Mouse (Mus musculus): ENCODE measurements around the gene Wfdc18. TPM values are rescaled to one million over a fixed set of nuclear protein-coding genes. Genes with fewer than 3 reads are reported as not detected.

Gene Wfdc18
- polyA plus RNA-seq, 1 experiment, result not detected

DNA sequence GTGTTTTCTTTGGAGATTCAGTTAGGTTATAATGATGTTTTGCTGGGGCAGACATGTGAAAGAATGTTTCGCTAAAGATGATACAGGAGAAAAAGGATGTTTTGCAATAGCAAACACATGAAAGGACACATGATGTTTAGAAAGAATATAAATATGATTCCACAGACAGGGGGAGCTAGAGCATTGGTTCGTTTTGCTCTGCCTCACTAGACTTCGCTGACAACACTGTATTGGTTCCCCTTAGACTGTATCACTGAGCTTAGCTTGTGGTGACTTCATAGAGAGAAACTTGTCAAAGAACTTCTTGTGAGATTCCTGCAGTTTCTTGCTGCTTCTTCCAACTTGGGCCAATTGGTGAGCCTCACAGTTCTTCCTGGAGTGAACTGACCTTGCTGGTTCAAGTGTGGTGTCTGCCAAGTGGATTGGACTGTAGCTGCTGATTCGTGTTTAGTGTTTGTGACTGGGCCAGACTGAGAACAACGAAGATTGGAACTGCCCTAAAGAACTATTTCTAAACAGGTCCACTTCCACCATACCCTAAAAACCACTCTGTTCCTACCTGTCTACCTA is 24.3 kb downstream of the Wfdc18 start:
- H3K4me3 ChIP-seq (ENCODE audit: insufficient read depth, low read depth, low read length), result no peak overlapping the region
- no peaks in the 10 kb centered on the region for H3K4me1 ChIP-seq (ENCODE audit: control insufficient read depth, insufficient read depth, insufficient read length, low read length)

DNA sequence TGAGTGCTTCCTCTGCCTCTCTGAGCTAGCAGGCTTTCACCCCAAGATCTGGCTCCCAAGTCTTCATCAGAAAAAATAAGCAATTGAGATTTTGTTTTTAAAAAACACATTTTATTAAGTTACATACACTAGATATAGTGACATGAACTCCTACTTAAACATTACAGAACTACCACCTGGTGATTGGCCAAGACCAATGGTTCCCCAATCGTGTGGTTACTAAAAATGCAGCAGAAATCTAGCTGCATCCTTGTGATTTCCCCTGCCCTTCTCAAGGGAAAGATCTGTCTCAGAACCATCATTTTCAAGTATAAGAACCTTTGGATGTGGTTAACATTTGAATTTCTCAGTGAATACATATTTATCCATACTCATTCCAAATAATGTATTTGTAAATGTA is 25.4 kb downstream of the Wfdc18 start:
- H3K4me3 ChIP-seq (ENCODE audit: insufficient read depth, low read depth, low read length), result no peak overlapping the region
- H3K27ac ChIP-seq (replicated peaks; ENCODE audit: low read depth, low read length), result no peak overlapping the region
- no peaks in the 10 kb centered on the region for H3K4me1 ChIP-seq (ENCODE audit: control insufficient read depth, insufficient read depth, insufficient read length, low read length)

More for the DNA sequence above, 24.3 kb downstream of the Wfdc18 start:
- no peak overlapping the region for H3K27ac ChIP-seq (replicated peaks; ENCODE audit: low read depth, low read length)

- Histone ChIP-seq H3K4me3 (ENCODE audit: insufficient read depth, low read depth, low read length) (no peak overlapping the region), H3K4me1 (ENCODE audit: control insufficient read depth, insufficient read depth, insufficient read length, low read length) (no peaks in the 10 kb centered on the region), H3K27ac (replicated peaks; ENCODE audit: low read depth, low read length) (no peak overlapping the region)
These were observed 27.1 kb downstream of the Wfdc18 start for GRCm38 (mm10) chr11:83735881-83736280.

DNA sequence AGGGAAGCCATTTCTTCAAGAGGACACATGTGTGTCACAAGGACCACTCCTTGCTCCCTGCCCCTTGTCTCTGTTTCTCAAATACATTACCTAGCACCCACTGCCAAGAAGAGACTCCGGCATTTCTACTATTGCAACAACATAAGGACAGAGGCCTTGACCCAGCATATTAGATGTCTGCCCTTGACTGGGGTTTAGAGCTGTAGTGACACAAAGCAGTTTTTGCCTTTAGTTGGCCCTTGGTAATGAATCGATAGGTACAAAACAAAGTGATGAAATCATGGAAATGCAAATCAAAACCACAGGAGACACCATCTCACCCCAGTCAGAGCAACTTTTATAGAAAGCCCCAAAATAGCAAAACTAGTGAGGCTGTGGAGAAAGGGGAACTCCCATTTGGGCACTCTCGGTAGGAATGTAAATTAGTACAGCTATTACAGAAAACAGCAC is 28.3 kb downstream of the Wfdc18 start:
- no peak overlapping the region for H3K4me3 ChIP-seq (ENCODE audit: insufficient read depth, low read depth, low read length)
- H3K4me1 ChIP-seq (ENCODE audit: control insufficient read depth, insufficient read depth, insufficient read length, low read length), result no peaks in the 10 kb centered on the region
- H3K27ac ChIP-seq (replicated peaks; ENCODE audit: low read depth, low read length), result no peak overlapping the region

DNA sequence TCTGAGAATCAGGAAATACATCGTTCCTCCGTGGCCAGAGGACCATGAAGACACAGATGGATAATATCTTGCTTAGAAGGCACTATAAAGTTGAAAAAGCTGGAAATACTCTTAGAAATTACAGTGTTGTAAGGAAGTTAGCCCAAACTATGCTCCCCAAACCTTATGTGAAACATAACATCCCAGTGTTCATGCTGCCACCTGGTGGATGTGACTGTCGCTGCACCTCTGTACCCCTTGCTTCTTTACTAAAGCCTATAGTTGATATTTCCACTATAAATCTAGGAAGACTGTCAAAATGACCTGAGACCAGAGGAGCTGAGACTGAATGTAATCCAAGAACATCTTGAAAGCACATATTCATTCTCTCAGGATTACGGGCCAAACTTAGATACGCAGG is 30.4 kb downstream of the Wfdc18 start:
- H3K4me1 ChIP-seq (ENCODE audit: control insufficient read depth, insufficient read depth, insufficient read length, low read length), result no peaks in the 10 kb centered on the region
- no peak overlapping the region for H3K27ac ChIP-seq (replicated peaks; ENCODE audit: low read depth, low read length)
- no peak overlapping the region for H3K4me3 ChIP-seq (ENCODE audit: insufficient read depth, low read depth, low read length)

DNA sequence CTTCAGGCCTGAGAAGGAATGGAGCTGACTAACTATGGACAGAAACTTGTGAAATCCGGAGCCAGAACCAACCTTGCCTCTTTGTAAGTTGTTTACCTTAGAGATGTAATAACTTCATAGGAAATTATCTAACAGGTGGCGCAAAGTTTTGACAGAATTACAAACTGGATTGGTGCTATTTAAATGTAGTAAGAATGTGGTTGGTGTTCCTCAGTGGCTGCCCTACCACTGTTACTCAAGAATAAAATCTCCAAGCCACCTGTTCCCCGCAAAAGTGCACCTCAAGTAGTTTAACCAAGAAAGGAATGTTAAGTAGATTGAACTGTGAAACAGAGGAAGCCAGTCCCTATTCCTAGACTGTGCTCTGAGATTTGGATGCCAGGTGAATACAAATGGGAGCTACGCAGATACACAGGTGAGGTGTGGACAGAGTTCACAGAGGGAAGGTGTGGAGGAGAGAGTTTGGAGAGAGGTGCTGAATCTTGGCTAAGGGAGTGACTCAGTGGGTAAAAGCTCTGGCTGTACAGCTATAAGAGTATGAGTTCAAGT is 31.7 kb downstream of the Wfdc18 start:
- H3K27ac ChIP-seq (replicated peaks; ENCODE audit: low read depth, low read length), result no peak overlapping the region
- no peaks in the 10 kb centered on the region for H3K4me1 ChIP-seq (ENCODE audit: control insufficient read depth, insufficient read depth, insufficient read length, low read length)
- H3K4me3 ChIP-seq (ENCODE audit: insufficient read depth, low read depth, low read length), result no peak overlapping the region

- Histone ChIP-seq H3K4me1 (ENCODE audit: control insufficient read depth, insufficient read depth, insufficient read length, low read length) (no peaks in the 10 kb centered on the region), H3K4me3 (ENCODE audit: insufficient read depth, low read depth, low read length) (no peak overlapping the region), H3K27ac (replicated peaks; ENCODE audit: low read depth, low read length) (no peak overlapping the region)
These were observed 33.0 kb downstream of the Wfdc18 start for GRCm38 (mm10) chr11:83741841-83742240.

GRCm38 (mm10) chr11:83742731-83743355 is 34.0 kb downstream of the Wfdc18 start:
- Histone ChIP-seq H3K4me1 (ENCODE audit: control insufficient read depth, insufficient read depth, insufficient read length, low read length) (no peaks in the 10 kb centered on the region), H3K4me3 (ENCODE audit: insufficient read depth, low read depth, low read length) (no peak overlapping the region), H3K27ac (replicated peaks; ENCODE audit: low read depth, low read length) (no peak overlapping the region)

- Histone ChIP-seq H3K4me1 (ENCODE audit: control insufficient read depth, insufficient read depth, insufficient read length, low read length) (no peaks in the 10 kb centered on the region), H3K27ac (replicated peaks; ENCODE audit: low read depth, low read length) (no peak overlapping the region), H3K4me3 (ENCODE audit: insufficient read depth, low read depth, low read length) (no peak overlapping the region)
These were observed 34.7 kb downstream of the Wfdc18 start for GRCm38 (mm10) chr11:83743525-83743924.

DNA sequence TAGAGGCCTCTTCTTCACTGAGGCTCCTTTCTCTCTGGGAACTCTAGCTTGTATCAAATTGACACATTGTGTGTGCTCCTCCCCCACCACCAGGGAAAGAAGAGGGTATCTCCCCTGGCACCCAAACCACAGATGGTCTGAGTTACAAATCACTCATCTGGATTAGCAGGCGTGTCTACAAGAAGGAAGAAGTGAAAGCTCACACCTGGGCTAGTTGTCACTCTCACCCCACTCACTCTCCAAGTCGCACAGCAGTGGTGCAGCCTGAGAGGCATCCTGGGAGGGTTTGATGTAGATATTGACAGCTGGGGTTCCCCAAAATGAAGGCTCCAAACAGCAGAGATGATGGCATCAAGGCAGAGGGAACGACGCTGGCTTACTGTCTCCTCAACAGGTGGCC is 37.3 kb downstream of the Wfdc18 start:
- no peak overlapping the region for H3K27ac ChIP-seq (replicated peaks; ENCODE audit: low read depth, low read length)
- no peaks in the 10 kb centered on the region for H3K4me1 ChIP-seq (ENCODE audit: control insufficient read depth, insufficient read depth, insufficient read length, low read length)
- no peak overlapping the region for H3K4me3 ChIP-seq (ENCODE audit: insufficient read depth, low read depth, low read length)

GRCm38 (mm10) chr11:83746681-83747080 is 37.9 kb downstream of the Wfdc18 start, which contains the start of gene Wfdc21:
TSS of gene Wfdc21 (plus strand) at chr11:83746940.
- Histone ChIP-seq H3K4me3 (ENCODE audit: insufficient read depth, low read depth, low read length) (no peak within 1 kb of the TSS), H3K4me1 (ENCODE audit: control insufficient read depth, insufficient read depth, insufficient read length, low read length) (no peaks in the 10 kb centered on the region), H3K27ac (replicated peaks; ENCODE audit: low read depth, low read length) (no peak within 1 kb of the TSS)

DNA sequence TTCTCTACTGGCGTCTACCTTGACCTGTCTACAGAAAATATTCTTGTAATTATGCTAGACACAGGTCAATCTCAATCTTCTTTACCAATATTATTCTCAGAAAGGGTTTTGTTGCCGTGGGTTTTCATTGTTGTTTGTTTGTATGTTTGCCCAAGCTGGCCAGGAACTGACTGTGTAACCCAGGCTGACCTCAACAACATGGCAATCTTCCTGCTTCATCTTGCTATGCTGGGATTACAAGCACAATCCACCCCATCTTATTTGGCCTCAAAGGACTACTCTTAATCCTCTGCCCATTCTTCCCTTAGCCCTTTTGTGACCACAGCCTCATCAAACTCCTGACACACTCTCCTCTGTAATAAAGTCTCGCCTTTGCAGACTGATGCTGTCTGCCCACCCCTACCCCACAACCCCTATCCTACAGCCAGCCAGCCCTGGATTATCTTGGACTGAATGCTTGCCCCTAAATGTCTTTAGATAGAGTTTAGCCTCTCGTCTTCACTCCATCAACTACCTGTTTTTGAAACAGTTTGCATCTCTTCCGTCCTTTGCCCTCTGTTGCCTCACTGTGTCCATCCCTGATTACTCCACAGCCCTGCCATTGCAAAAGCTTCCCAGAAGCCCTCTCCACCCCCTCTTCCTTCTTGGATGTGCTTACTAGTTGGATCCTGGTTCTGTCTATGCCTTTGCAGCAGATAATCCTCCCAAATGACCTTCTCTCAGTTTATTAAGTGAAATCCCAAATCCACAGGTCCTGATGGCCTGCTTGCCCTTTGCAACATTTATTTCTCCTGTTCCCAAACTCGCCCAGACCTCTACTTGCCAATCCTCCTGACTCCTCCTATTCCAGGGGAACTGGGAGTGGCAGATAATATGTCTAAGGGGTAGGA is 38.8 kb downstream of the Wfdc18 start:
- Histone ChIP-seq H3K27ac (replicated peaks; ENCODE audit: low read depth, low read length) (no peak overlapping the region), H3K4me3 (ENCODE audit: insufficient read depth, low read depth, low read length) (no peak overlapping the region), H3K4me1 (ENCODE audit: control insufficient read depth, insufficient read depth, insufficient read length, low read length) (no peaks in the 10 kb centered on the region)

GRCm38 (mm10) chr11:83753581-83754181 is 44.9 kb downstream of the Wfdc18 start, which contains the start of gene Heatr6:
TSS of gene Heatr6 (plus strand) at chr11:83753696.
- peak within 1 kb of the TSS; percentile 95 for H3K4me3 ChIP-seq (ENCODE audit: insufficient read depth, low read depth, low read length)
- peak within 1 kb of the TSS; percentile 62 for H3K27ac ChIP-seq (replicated peaks; ENCODE audit: low read depth, low read length)
- H3K4me1 ChIP-seq (ENCODE audit: control insufficient read depth, insufficient read depth, insufficient read length, low read length), result no peaks in the 10 kb centered on the region

GRCm38 (mm10) chr11:83754227-83754626 is 45.4 kb downstream of the Wfdc18 start:
- peak overlapping the region; percentile 95 for H3K4me3 ChIP-seq (ENCODE audit: insufficient read depth, low read depth, low read length)
- H3K4me1 ChIP-seq (ENCODE audit: control insufficient read depth, insufficient read depth, insufficient read length, low read length), result no peaks in the 10 kb centered on the region
- no peak overlapping the region for H3K27ac ChIP-seq (replicated peaks; ENCODE audit: low read depth, low read length)

Data from brown adipose tissue, adult 24 weeks (tissue).